Mouse (Mus musculus): ENCODE measurements around the gene Ckap2.

Ckap2 gene

DNA sequence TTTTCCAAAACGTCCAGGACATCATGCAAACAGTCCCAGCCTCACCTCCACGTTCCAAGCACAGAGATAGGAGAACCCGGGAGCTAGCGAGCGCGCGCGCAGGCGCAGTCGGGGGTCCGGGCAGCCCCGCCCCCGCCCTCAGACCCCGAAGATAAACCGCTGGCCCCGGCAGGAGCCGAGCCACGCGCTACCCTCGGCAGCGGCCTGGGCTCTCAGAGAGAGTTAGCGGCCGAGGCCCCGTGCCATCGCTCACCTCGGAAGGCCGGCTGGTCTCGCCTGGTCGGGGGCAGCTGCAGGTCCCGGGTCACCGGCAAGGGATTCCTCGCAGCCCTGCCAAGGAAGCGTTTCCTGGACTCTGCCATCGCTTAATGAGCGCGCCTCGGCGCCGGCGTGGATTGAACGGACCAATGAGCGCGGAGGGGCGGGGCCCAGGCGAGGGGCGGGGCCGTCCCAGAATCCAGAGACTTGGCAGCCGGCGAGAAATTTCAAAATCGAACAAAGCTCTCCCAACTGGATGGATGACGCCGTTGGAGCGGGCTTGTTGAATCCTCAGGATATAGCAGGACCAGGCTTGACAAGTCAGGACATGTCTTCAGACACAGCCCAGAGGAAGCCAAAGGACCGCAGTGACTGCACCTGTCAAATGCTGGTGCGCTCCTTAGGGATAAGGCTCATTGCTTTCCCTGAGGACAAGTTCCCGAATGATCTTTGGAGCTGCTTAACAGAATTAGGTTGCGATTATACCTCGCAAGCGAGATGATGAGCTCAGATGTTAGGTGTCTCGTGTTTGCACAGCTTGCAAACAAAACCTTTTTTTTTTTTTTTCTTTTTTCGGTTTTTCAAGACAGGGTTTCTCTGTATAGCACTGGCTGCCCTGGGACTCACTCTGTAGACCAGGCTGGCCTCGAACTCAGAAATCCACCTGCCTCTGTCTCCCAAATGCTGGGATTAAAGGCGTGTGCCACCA, at the start of gene Ckap2:
Ckap2 (minus strand) TSS at position 389 of the 967 bp plus-strand sequence.
- peak; percentile 87 for DNase-seq (ENCODE audit: low read depth)

- DNase-seq (ENCODE audit: low read depth): peak; percentile 77
Observed at GRCm38 (mm10) chr8:22228621-22229020, 43.0 kb upstream of the Ckap2 start.

GRCm38 (mm10) chr8:22227061-22227877, 41.6 kb upstream of the Ckap2 start, which contains the start of gene Thsd1:
TSS of gene Thsd1 (plus strand) at chr8:22227313.
- peak; percentile 85 for DNase-seq (ENCODE audit: low read depth)

- DNase-seq (ENCODE audit: low read depth): no peak
Observed at GRCm38 (mm10) chr8:22226361-22226760, 40.7 kb upstream of the Ckap2 start.

DNA sequence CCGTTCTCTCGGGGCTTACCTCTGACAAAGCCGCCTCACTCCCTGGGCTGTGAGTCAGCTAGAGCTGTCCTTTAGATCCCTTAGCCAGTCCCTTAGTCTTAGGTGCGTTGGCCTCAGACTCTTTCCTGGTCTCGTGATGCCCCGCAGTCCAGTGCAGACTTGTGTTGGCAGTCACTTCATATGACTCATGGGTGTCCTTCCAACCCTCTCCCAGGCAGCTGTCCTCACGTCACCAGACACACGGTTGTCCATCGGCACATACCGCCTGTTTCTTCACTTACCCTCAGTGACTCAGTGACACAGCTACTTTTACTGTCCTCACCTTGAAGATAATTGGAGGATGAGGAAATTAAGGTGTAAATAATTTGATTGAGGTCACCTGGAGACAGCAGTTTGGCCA, 29.2 kb upstream of the Ckap2 start:
- no peak for DNase-seq (ENCODE audit: low read depth)

DNA sequence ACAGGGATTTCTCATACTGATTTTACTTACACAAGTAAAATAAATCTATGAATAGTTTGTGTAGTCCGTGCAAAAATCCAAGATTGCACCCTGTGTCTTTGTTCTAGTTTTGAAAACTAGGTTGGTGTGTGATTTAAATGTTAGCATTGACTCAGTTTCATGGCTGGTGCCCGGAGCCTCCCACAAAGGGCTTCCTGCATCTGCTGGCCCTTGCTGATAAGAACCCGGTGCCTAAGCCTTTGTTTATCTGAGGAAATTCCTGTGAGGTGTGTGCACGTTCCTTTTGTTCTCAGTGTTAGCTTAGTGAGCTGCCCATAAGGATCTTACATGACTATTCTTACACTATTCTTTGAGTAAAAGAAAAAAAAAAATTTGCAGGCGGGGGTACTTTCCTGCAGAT, 23.4 kb upstream of the Ckap2 start:
- peak; percentile 97 for DNase-seq (ENCODE audit: low read depth)

DNA sequence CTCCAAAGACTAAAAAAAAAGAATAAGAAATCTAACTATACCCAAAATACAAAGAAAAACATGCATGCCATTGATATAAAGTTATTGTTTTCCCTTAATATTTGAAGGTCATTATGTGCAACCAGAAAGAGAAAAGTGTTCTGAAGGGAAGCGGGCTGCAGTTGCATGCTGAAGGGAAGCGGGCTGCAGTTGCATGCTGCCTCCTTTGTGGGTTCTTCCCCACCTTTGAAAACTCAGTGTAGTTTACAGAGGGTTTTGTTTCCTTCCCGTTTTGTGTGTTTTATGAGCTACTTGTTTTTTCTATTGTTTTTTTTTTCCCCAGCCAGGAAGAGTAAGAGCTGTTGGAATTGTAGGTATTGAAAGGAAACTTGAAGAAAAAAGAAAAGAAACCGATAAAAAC, 21.9 kb upstream of the Ckap2 start:
- DNase-seq (ENCODE audit: low read depth): peak; percentile 70

DNA sequence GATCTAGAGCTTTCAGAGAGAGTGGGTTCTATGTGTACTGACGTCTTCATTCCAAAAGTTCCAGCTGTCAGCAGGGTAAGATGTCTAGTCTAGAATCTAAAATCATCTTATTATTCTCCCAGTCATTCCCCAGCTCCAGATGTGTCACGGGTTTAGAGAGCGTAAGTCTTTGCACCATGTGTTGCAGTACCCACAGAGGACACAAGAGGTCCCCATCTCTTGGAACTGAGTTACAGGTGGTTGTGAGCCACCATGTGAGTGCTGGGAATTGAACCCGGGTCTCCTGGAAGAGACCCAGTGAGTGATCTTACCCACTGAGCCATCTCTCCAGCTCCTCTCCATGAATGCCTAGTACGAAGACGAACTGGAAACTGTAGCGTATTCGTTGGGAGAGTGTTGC, 13.9 kb upstream of the Ckap2 start:
- DNase-seq (ENCODE audit: low read depth): no peak

DNA sequence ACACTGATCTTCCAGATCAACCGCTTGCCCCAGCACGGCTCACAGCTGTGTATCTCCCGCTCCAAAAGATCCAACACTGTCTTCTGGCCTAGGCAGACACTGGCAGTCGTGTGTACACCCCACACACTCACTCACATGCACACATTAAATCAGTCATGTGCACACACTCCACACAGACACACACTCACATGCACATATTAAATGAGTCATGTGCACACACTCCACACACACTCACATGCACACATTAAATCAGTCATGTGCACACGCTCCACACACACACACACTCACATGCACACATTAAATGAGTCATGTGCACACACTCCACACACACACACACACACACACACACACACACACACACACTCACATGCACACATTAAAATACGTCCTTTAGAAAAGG, 12.3 kb upstream of the Ckap2 start:
- no peak for DNase-seq (ENCODE audit: low read depth)

- DNase-seq (ENCODE audit: low read depth): no peak
Observed at GRCm38 (mm10) chr8:22193432-22194010, 7.9 kb upstream of the Ckap2 start.

DNA sequence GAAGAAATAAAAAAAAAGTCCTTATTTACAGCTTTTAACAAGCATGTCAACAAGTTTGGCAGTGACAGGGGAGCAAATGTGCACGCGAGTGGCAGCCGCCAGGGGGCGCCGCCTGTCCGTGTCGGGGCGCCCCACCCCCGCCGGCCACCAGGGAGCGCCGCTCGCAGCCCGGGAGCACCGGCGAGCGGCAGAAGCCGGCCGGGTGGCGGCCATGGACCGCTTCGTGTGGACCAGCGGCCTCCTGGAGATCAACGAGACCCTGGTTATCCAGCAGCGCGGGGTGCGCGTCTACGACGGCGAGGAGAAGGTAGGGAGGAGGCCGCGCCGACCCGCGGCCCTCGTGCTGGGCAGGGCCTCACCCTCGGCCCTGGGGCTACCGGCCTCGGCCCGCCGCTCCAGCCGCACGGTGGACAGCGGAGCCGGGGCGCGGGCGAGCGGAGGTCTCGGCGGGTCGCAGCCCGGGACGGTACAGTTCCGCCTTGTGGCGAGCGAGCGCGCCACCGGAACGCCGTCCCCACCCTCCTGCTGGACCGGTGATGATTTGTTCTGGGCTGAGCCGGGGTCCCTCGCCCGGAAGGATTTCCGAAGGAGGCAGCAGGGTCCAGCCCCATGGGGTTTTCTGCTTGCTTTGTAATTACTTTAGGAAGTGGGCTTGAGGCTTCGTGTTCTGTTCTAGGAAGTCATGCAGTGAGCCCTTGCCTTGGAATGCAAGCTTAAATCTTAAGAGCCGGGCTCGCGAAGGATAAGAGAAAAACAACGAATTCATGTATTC, 7.2 kb upstream of the Ckap2 start, which contains the start of gene Vps36:
Vps36 (plus strand) TSS at position 150 of the 772 bp plus-strand sequence.
- peak; percentile 82 for DNase-seq (ENCODE audit: low read depth)

DNA sequence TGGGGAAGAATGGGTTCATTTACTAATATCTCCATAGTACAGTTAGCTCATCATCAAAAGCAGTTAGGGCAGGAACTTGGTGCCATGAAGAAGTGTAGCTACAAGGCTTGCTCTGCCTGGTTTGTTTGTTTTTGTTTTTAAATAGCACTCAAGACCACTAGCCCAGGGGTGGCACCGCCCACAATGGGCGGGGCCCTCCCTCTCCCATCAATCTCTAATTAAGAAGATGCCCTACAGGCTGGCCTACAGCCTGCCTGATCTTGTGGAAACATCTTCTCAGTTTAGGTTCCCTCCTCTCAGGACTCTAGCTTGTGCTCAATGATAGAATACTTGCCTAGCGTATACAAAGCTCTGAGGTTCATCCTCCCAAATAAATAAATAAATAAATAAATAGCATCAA, 735 bp downstream of the Ckap2 start:
- DNase-seq (ENCODE audit: low read depth): peak; percentile 76

DNA sequence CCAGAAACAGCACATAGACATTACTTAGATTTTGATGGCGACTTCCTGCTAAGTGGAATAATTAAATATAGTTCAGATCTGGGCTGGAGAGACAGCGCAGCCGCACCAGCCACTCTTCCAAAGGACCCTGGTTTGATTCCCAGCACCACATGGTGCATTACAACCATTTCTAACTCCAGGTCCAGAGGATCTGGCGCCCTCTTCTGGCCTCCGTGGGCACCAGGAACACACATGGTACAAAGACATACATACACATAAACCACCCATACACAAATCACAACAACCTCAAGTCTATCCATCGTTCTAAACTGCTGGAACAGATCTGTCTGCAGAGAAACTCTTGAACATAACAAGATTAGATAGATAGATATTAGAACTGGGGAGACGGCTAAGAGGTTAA, 9.7 kb downstream of the Ckap2 start:
- no peak for DNase-seq (ENCODE audit: low read depth)

DNA sequence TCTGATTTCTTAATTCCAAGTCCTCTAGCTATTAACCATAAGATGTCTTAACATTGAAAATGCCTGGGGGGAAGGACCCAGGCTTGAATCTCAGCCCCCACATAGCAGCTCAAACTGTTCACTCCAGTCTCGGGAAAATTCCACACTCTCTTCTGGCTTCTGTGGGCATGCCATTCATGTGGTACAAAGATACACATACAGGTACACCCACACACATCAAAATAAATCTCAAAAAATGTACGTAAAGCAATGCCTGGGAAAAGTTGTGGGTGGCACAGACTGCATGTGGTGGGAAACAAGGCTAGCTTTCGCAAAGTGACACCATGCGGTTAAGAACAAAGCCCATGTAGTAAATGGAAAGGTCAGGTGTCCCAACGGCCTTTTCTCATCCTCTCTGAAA, 16.5 kb downstream of the Ckap2 start:
- DNase-seq (ENCODE audit: low read depth): no peak

DNA sequence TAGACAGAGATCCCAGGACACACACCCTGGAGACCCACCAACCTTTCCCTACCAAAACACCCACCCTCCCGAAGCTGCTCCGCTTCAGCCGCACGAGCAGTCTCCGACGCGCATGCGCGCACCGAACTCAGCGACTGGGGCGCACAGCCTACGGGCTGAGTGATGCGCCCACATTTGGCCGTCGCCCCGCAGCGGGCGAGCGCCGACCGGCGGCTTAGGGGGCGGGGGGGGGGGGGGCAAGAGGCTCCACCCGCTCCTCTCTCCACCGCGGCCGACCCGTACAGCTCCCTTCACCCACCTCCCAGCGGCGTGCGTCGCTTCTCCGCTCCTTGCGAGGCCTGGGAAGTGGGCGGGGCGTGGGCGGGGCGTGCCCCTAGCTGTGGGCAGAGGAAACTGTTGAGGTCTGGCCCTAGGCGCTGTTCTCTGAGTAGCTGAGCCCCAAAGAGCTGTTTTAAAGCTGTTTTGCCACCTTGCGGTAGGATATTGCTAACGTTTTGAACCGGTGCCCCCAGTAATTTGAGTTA, 19.5 kb downstream of the Ckap2 start, which contains the start of gene Nek3:
Nek3 (minus strand) TSS at position 356 of the 524 bp plus-strand sequence.
- DNase-seq (ENCODE audit: low read depth): peak; percentile 96

GRCm38 (mm10) chr8:22165251-22166079, 20.2 kb downstream of the Ckap2 start:
- DNase-seq (ENCODE audit: low read depth): no peak

DNA sequence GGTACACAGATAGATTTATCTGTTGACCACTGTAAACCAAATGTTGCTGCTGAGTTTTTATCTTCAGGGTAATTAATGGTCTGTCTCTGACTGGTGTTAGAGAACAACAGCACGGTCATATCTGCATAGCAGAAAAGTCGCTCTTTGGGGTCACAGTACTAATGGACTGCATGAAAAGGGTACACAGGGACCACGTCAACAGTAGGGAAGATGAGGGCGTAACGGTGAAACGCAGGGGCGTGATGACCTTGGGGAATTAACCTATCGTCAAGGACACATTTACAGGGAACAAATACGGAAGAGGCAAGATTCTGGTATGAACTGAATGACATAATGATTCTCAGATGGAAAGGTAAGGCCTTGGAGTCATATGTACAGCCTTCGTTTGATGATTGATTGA, 21.2 kb downstream of the Ckap2 start:
- DNase-seq (ENCODE audit: low read depth): no peak

GRCm38 (mm10) chr8:22162206-22162605, 23.4 kb downstream of the Ckap2 start:
- no peak for DNase-seq (ENCODE audit: low read depth)

DNA sequence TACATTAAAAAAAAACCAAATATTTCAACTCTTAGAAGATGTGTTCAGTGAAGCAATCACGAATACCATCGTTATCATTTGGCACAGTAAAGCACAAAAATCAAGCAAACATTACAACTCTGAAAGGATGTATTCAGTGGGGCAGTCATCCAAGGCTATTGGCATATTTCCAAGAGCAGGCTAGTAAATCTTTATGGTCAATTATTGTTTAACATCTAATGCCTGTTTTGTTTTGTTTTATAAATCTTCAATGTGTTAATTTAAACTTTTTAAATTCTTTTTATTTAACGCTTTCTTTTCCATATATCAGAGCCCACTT, 35.3 kb downstream of the Ckap2 start:
- DNase-seq (ENCODE audit: low read depth): no peak

DNA sequence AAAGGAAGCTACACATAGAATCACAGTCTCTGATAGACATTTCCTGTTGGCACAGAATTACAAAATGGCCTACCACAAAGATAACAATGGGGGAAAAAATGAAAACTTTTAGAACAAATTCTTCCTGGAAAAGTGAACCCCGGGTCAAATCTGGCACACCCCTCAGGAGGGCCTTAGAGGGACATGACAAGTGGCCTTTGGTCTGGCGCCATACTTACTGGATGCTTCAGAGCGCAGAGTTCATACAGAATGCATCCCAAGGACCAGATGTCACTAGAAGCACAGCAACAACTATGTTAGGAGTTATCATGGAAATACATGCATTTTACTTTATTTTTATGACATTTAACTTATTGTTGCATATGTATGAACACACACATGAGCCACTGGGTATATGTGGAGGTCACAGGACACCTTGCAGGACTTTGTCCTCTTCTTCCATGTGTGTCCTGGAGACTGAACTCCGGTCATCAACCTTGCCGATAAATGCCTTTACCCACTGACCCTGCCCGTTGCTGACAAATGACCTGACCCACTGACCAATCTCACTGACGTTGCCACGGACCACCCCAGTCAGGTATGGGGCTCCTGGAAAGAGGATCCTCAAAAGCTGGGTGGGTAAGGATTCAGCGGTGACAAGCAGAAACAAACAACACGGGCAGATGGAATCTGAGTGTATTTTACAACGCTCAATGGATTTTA, 35.8 kb downstream of the Ckap2 start:
- no peak for DNase-seq (ENCODE audit: low read depth)

Data from 416B (cell line).